Mouse (Mus musculus) intestine, embryonic 14.5 days (tissue): Measurements from ENCODE around the gene Cdk5rap3. TPM values are rescaled to one million over a fixed set of nuclear protein-coding genes. Genes with fewer than 3 reads are reported as not detected.

Experiments used
- ATAC-seq: fragments of 200-750 bp; cut with Nextera tagmentation; replicated peaks from 2 replicates; pipeline ENCODE4 v1.8.0; 2017; ENCODE audit warnings: low read depth, moderate number of reproducible peaks, moderate TSS enrichment, moderate library complexity; ENCODE audit not compliant: low FRiP score, low TSS enrichment
- DNase-seq: peaks from one replicate; pipeline ENCODE4 v3.0.0-alpha.2; 2018; ENCODE audit warnings: low spot score
- H3K27ac ChIP-seq: fragments of 300-500 bp; sonication (generic); 2 replicates; pipeline ENCODE4 v1.5.1; 2014; ENCODE audit warnings: low read depth, mild to moderate bottlenecking, control low read depth
- H3K27me3 ChIP-seq: fragments of 300-500 bp; sonication (generic); replicated peaks from 2 replicates; pipeline ENCODE4 v1.6.1; 2014; ENCODE audit warnings: low read length, control low read depth; ENCODE audit not compliant: control insufficient read depth, insufficient read depth
- H3K36me3 ChIP-seq: fragments of 300-500 bp; sonication (generic); 2 replicates; pipeline ENCODE4 v1.6.1; 2014; ENCODE audit warnings: low read length, control low read depth; ENCODE audit not compliant: control insufficient read depth, insufficient read depth
- H3K4me1 ChIP-seq: fragments of 300-500 bp; sonication (generic); replicated peaks from 2 replicates; pipeline ENCODE4 v1.6.1; 2014; ENCODE audit warnings: low read length, control low read depth, mixed read lengths; ENCODE audit not compliant: control insufficient read depth, insufficient read depth
- H3K4me2 ChIP-seq: fragments of 300-500 bp; sonication (generic); 2 replicates; pipeline ENCODE4 v1.6.1; 2014; ENCODE audit warnings: low read length
- H3K4me3 ChIP-seq: fragments of 300-500 bp; sonication (generic); 2 replicates; pipeline ENCODE4 v1.5.1; 2014; ENCODE audit warnings: low read depth, low read length, control low read depth, mixed read lengths
- H3K9ac ChIP-seq: fragments of 300-500 bp; sonication (generic); 2 replicates; pipeline ENCODE4 v1.6.1; 2014; ENCODE audit warnings: mild to moderate bottlenecking, low read length
- H3K9me3 ChIP-seq: fragments of 300-500 bp; sonication (generic); 2 replicates; pipeline ENCODE4 v1.6.1; 2016; ENCODE audit warnings: low read length, control low read depth; ENCODE audit not compliant: control insufficient read depth
- WGBS: fragments of 180-500 bp; shearing (Covaris S2); extraction: QIAGEN DNeasy Blood & Tissue Kit; methylation state at CpG from one replicate; pipeline ENCODE4 v1.1.7; 2014; 5-methylcytosine and 5-hydroxymethylcytosine counted together
- polyA plus RNA-seq: library from polyadenylated mRNA; unstranded; fragments of >200 nt; fragmentation: Nextera tagmentation; extraction: Ambion mirVana; gene quantifications from 2 replicates; pipeline ENCODE4 v1.2.1, GENCODE M21; 2014

The Cdk5rap3 gene
- polyA plus RNA-seq, 1 experiment from 2014 or later: 64.2 TPM

DNA sequence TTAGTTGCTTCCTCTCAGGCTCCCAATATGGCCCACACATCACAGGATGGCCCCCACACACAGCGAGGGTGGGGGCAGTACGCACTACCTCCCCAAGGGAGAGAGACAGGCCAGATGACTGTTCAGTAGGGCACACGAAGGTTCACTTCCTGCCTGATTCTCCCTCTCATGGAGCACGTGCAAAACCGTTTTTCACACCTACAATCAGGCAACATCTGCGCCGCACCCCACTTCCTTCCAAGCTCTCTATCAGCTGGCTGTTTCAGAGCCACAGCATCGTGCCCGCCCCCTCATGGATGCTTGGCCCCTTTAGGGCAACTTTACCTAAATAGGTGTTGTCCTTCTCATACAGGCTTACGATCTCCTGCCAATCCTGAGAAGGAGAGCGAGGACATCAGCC is 3.6 kb downstream of the Cdk5rap3 start:
- H3K27ac ChIP-seq: no peak overlapping the region
- H3K9me3 ChIP-seq: no peaks in the 10 kb centered on the region
- 83% methylated on average over 11 of the region's 11 CpGs for WGBS

DNA sequence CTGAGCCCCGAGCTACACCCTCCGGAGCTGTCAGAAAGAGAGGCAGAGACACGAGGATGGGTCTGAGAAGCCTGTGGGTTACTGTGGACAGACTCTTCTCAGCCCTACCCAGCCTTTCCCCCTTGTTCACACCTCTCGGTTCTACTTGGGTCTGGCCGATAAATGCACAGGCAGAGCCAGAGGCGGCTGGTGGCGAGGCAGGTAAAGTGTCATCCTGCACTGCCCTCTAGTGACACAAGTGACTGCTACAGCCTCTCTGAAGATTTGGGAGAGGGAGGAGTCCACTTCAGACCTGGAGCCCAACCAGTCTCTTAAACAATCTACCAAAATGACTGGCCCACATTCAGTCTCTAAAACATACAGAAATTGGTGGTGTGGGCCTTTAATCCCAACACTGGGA is 6.3 kb downstream of the Cdk5rap3 start:
- Histone ChIP-seq H3K27me3 (no peaks in the 10 kb centered on the region), H3K36me3 (peaks cover 45% of the 10 kb centered on the region), H3K4me1 (no peaks in the 10 kb centered on the region; the same call in none of the 2 replicates), H3K27ac (no peak overlapping the region), H3K9ac (no peak overlapping the region), H3K9me3 (no peaks in the 10 kb centered on the region), H3K4me2 (no peak overlapping the region), H3K4me3 (no peak overlapping the region)
- WGBS: 26% methylated on average over 7 of the region's 7 CpGs
- ATAC-seq (peak; percentile 57), DNase-seq (peak; percentile 89)

More for the DNA sequence above, 3.6 kb downstream of the Cdk5rap3 start:
- Histone ChIP-seq H3K4me3 (no peak overlapping the region), H3K4me1 (peaks cover 7% of the 10 kb centered on the region), H3K27me3 (no peaks in the 10 kb centered on the region), H3K4me2 (no peak overlapping the region), H3K9ac (no peak overlapping the region), H3K36me3 (peaks cover 37% of the 10 kb centered on the region)
- no peak for DNase-seq
- no peak for ATAC-seq

DNA sequence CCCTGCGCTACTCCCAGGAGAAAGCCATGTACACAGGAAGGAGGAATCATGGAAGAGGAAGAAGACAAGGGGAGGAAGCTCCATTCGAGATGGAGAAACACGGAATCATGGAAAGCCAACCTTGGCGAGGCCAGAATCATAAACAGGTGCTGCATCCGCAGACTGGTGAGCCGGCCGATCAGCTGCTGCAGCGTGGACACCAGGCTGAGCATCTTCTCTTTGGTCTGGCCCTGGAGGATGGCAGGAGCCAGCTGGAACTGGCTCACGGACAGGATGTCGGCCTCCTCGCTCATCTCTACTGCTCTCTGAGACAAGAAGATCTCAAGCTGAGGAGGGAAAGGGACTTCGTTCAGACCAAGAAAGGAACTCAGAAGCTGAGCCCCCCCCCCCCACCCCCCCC is 7.7 kb downstream of the Cdk5rap3 start:
- no peak for DNase-seq

DNA sequence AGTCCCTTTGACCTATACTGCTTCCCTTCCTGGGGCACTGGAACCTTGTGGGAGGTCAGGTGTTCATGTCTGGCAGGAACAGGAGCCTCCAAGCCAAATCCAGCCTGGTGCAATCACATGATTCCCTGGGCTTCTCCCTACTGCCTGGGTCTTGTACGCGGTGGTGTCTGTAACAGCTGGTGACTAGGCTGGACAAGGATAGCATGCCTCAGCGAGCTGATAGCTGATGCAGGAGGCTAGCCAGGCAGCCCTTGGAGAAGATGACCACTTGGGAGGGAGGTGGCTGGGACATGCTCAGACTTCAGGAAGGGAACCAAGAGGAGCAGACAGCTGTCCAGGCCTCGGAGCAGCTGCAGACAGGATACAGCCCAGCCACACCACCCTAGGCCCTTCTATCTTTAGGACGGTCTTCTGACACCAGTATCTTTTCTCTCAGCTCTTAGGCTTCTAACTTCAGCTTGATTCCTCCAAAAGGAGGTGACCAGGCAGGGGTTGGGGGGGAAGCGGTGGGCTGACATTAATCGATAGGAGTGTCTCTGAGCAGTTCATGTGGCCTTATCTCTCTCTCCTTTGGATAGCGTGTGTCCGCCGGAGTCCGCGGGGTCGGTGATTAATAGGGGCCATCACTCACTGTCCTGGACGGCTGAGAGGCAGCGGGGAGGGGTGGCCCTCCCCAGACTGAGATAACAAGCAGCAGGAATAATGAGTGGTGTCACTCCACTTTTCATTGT is 9.7 kb downstream of the Cdk5rap3 start:
- Histone ChIP-seq H3K27ac (no peak overlapping the region), H3K9me3 (no peaks in the 10 kb centered on the region), H3K9ac (no peak overlapping the region; the same call in 1 of the 2 replicates), H3K27me3 (no peaks in the 10 kb centered on the region), H3K4me3 (no peak overlapping the region), H3K4me2 (no peak overlapping the region), H3K36me3 (peaks cover 39% of the 10 kb centered on the region), H3K4me1 (peaks cover 10% of the 10 kb centered on the region)
- no peak for DNase-seq
- 28% methylated on average over 15 of the region's 15 CpGs for WGBS
- ATAC-seq: no peak

More for the DNA sequence above, 7.7 kb downstream of the Cdk5rap3 start:
- peaks cover 45% of the 10 kb centered on the region for H3K36me3 ChIP-seq
- H3K9me3 ChIP-seq: no peaks in the 10 kb centered on the region
- H3K4me3 ChIP-seq: no peak overlapping the region
- H3K9ac ChIP-seq: no peak overlapping the region
- 85% methylated on average over 12 of the region's 12 CpGs for WGBS
- no peak for ATAC-seq
- no peaks in the 10 kb centered on the region; the same call in 1 of the 2 replicates for H3K4me1 ChIP-seq
- H3K27me3 ChIP-seq: no peaks in the 10 kb centered on the region
- no peak overlapping the region for H3K4me2 ChIP-seq
- no peak overlapping the region for H3K27ac ChIP-seq

DNA sequence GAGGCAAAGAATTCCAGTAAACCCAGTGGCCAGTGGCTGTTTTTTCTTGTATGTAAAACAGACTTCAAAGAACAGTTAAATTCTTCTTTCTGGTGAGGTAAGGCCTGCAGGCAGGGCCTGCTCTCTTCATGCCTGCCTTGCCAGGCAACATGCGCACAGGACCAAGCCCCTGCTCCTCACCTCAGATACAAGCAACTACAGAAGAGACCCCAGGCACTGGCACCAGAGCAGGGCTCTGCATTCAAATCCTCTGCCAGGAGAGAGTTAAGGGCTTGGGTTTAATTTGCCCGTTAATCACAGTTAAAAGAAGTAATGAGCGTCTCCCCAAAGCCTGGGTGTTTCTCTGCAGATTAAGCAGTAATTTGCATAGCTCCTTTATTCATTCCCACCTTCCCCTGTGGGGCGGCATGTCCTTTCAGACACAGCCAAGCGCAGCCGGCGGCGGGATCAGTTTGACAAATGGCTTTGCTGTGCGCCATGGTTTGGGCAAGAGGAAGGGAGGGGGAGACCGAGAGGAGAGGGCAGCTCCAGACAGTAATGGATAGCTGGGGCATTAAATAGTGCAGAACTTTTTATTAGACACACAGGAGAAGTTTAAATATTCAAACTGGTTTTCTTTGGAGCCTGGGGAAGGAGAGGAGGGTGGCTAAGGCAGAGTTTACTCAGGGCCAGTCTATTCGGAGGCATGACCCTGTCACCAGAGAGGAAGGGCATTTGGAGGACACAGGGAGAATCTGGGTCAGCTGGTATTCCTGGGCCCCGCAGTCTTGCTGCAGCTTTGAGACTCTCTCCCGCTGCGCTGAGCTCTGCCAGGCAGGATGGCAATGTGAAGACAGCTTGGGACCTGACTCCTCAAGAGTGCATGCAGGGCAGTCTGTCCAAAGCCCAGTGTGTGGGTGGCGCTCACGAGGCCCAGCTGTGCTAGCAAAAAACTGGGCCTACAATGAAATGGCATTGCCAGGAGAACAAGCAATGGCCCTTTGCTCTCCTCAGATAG is 13.4 kb downstream of the Cdk5rap3 start:
- peaks cover 10% of the 10 kb centered on the region for H3K4me1 ChIP-seq
- peak overlapping the region; percentile 3; the same call in 1 of the 2 replicates for H3K9ac ChIP-seq
- no peaks in the 10 kb centered on the region for H3K9me3 ChIP-seq
- H3K4me3 ChIP-seq: no peak overlapping the region
- H3K36me3 ChIP-seq: peaks cover 11% of the 10 kb centered on the region
- WGBS: 26% methylated on average over 16 of the region's 16 CpGs
- no peaks in the 10 kb centered on the region for H3K27me3 ChIP-seq
- ATAC-seq (no peak), DNase-seq (no peak)
- H3K4me2 ChIP-seq: no peak overlapping the region
- 0 out of 2 replicates have a peak overlapping the region, but pooled peaks have one; percentile 22 for H3K27ac ChIP-seq

DNA sequence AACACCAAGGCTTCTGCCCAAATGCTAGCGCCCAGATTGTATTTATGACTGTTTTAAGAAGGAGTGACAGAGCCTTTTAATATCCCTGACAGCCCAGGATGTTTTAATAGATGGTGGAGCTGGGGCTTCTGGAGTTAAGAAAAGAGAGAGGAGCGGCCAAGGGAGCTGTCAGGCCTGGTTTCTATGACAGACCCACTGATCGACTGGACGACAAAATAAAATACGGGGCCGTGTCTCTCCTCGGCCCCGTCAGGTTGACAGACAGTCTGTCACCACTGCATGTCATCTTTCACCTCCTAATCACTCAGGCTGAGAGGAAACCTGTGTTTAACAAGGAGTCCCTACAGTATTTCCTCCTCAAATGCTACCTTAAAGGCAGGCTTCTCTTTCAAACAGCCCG is 15.0 kb downstream of the Cdk5rap3 start:
- H3K9ac ChIP-seq: no peak overlapping the region
- no peak overlapping the region for H3K27ac ChIP-seq
- H3K4me3 ChIP-seq: no peak overlapping the region
- ATAC-seq (no peak), DNase-seq (no peak)
- peaks cover 10% of the 10 kb centered on the region for H3K4me1 ChIP-seq
- WGBS: 41% methylated on average over 9 of the region's 9 CpGs
- H3K9me3 ChIP-seq: no peaks in the 10 kb centered on the region
- H3K36me3 ChIP-seq: no peaks in the 10 kb centered on the region
- no peak overlapping the region for H3K4me2 ChIP-seq
- no peaks in the 10 kb centered on the region for H3K27me3 ChIP-seq

DNA sequence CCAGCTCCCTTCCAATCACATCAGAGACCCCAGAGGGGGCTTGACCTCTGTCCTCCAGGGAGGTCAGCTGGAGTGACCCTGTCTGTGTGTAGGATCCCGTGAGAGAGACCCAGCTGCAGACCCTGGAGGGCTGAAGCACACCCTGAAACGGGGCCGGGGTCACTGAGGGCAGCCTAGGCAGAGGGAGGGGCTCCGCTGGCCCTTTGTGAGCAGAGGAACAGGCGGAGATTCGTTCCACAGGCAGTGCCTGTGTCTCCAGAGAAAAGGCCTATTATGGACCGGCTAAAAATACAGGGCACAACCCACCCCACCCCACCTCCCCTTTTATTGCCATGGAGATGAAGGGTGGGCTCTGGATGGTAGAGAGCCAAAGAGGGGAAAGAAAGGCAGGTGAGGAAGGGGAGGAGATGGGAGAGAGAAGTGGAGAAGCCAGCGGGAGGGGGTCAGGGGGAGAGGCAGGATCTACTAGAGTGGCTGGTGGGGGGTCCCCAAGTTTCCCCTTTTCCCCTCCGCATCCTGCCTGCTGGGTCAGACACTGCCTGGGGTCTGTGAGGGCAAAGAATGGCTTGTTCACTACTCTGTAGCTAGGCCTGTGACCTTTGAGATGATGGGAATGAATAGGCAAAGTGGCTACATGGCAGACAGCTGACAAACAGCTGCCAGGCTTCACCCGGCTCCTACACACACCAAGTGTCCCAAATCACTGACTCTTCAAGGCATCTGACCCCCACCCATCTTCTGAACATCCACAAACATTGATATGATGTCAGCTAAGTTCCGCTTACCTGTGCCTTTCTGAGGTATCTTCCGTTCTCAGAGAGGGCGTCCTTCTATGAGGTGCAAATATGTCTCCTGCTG is 16.6 kb downstream of the Cdk5rap3 start:
- Histone ChIP-seq H3K9ac (no peak overlapping the region), H3K27ac (no peak overlapping the region), H3K27me3 (no peaks in the 10 kb centered on the region), H3K4me3 (no peak overlapping the region), H3K4me2 (no peak overlapping the region), H3K9me3 (no peaks in the 10 kb centered on the region), H3K4me1 (peaks cover 10% of the 10 kb centered on the region), H3K36me3 (no peaks in the 10 kb centered on the region)
- DNase-seq: no peak
- 47% methylated on average over 13 of the region's 13 CpGs for WGBS
- ATAC-seq: 0 out of 2 replicates have a peak, but pooled peaks have one; percentile 33

DNA sequence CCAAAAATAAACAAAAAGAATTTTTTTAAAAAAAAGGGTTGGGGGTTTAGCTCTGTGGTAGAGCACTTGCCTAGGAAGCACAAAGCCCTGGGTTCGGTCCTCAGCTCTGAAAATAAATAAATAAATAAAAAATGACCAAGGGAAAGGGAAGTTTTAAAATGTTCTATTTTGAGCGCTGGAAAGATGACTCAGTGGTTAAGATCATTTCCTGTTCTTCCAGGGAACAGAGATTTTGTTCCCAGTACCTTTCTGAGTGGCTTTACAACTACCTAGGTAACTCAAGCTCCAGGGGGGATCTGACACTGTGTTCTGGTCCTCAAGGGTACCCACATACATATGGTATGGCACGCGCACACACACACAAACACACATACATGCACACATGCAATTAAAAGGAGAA is 20.4 kb downstream of the Cdk5rap3 start:
- Histone ChIP-seq H3K4me1 (no peaks in the 10 kb centered on the region; the same call in 1 of the 2 replicates), H3K27ac (no peak overlapping the region), H3K4me2 (no peak overlapping the region), H3K4me3 (no peak overlapping the region), H3K9ac (no peak overlapping the region), H3K36me3 (no peaks in the 10 kb centered on the region), H3K9me3 (no peaks in the 10 kb centered on the region), H3K27me3 (no peaks in the 10 kb centered on the region)
- WGBS: 75% methylated on average over 4 of the region's 4 CpGs
- no peak for DNase-seq
- no peak for ATAC-seq
